Mouse (Mus musculus) lung, postnatal 0 days (tissue): ENCODE measurements around the gene Fancc.

Source experiments
- CTCF ChIP-seq: IDR thresholded peaks from 2 replicates; pipeline ENCODE4 v1.5.1; 2016; ENCODE audit warnings: antibody characterized with exemption, mild to moderate bottlenecking
- EP300 ChIP-seq: IDR thresholded peaks from 2 replicates; pipeline ENCODE4 v1.6.1; 2016; ENCODE audit warnings: antibody characterized with exemption, mild to moderate bottlenecking, control low read depth

- TF ChIP-seq CTCF = no peak
- TF ChIP-seq EP300 = no peak
Measured at GRCm38 (mm10) chr13:63289152-63289551, 207.9 kb downstream of the Fancc start.
